Mouse (Mus musculus) hindbrain, postnatal 0 days (tissue): Measurements from ENCODE around the gene Gm26602. TPM values are rescaled to one million over a fixed set of nuclear protein-coding genes. Genes with fewer than 3 reads are reported as not detected.
A peak's percentile ranks its signal among the peaks of the same experiment; 100 is the strongest.
"Not testable (repeated sequence)": the region's sequence is repeated elsewhere in the genome, so short reads cannot be mapped to it uniquely, and the experiment has no call there.

Experiments used
- ATAC-seq: fragments of 200-750 bp; cut with Nextera tagmentation; 2 replicates; pipeline ENCODE4 v1.8.0; 2017; ENCODE audit warnings: mild to moderate bottlenecking, moderate TSS enrichment, moderate library complexity
- DNase-seq: peaks from one replicate; pipeline ENCODE4 v3.0.0-alpha.2; 2015; ENCODE audit warnings: low spot score
- H3K27ac ChIP-seq: fragments of 300-500 bp; sonication (generic); 2 replicates; pipeline ENCODE4 v1.5.1; 2014; ENCODE audit warnings: mild to moderate bottlenecking
- H3K27me3 ChIP-seq: fragments of 300-500 bp; sonication (generic); 2 replicates; pipeline ENCODE4 v1.6.1; 2014; ENCODE audit warnings: low read length, mixed read lengths; ENCODE audit not compliant: insufficient read depth
- H3K36me3 ChIP-seq: fragments of 300-500 bp; sonication (generic); 2 replicates; pipeline ENCODE4 v1.6.1; 2014; ENCODE audit warnings: low read length, mixed read lengths; ENCODE audit not compliant: insufficient read depth
- H3K4me1 ChIP-seq: fragments of 300-500 bp; sonication (generic); 2 replicates; pipeline ENCODE4 v1.6.1; 2014; ENCODE audit warnings: antibody characterized with exemption, low read length, mixed read lengths; ENCODE audit not compliant: insufficient read depth
- H3K4me2 ChIP-seq: fragments of 300-500 bp; sonication (generic); 2 replicates; pipeline ENCODE4 v1.6.1; 2014; ENCODE audit warnings: low read depth, mild to moderate bottlenecking, low read length, moderate library complexity, mixed read lengths
- H3K4me3 ChIP-seq: fragments of 300-500 bp; sonication (generic); 2 replicates; pipeline ENCODE4 v1.5.1; 2014; ENCODE audit warnings: low read length
- H3K9ac ChIP-seq: fragments of 300-500 bp; sonication (generic); replicated peaks from 2 replicates; pipeline ENCODE4 v1.6.1; 2014; ENCODE audit warnings: mild to moderate bottlenecking, low read length, moderate library complexity, mixed read lengths
- H3K9me3 ChIP-seq: fragments of 300-500 bp; sonication (generic); 2 replicates; pipeline ENCODE4 v1.6.1; 2016; ENCODE audit warnings: low read length, mixed read lengths
- CTCF ChIP-seq: IDR thresholded peaks from 2 replicates; pipeline ENCODE4 v1.5.1; 2016; ENCODE audit warnings: antibody characterized with exemption, control low read depth, low read depth
- WGBS: fragments of 180-500 bp; shearing (Covaris S2); extraction: QIAGEN DNeasy Blood & Tissue Kit; methylation state at CpG from one replicate; pipeline ENCODE4 v1.1.7; 2014; 5-methylcytosine and 5-hydroxymethylcytosine counted together
- polyA plus RNA-seq: library from polyadenylated mRNA; unstranded; fragments of >200 nt; fragmentation: Nextera tagmentation; extraction: Ambion mirVana; gene quantifications from 2 replicates; pipeline ENCODE4 v1.2.1, GENCODE M21; 2015
- total RNA-seq: library from RNA; depleted of rRNA; stranded (reverse); fragments of >200 nt; gene quantifications from 2 replicates; pipeline ENCODE4 v1.2.3, GENCODE M21; 2014

The Gm26602 gene
- total and polyA plus RNA-seq, 2 experiments from 2014 or later: 17.2 TPM; not detected in 1

GRCm38 (mm10) chr10:79892451-79893118 is 18.1 kb upstream of the Gm26602 start:
- H3K27ac ChIP-seq, H3K4me3 ChIP-seq, H3K9ac ChIP-seq, H3K4me2 ChIP-seq, H3K4me1 ChIP-seq, H3K27me3 ChIP-seq, H3K9me3 ChIP-seq: not testable (repeated sequence)
- 44% methylated on average over 22 of the region's 22 CpGs for WGBS
- peaks cover 19% of the 10 kb centered on the region; the same call in 1 of the 2 replicates for H3K36me3 ChIP-seq
- peak; percentile 83 for TF ChIP-seq CTCF
- DNase-seq (peak; percentile 84), ATAC-seq (peak; percentile 67)

- no peak overlapping the region for H3K4me3 ChIP-seq
- no peaks in the 10 kb centered on the region for H3K4me1 ChIP-seq
- peaks cover 19% of the 10 kb centered on the region; the same call in 1 of the 2 replicates for H3K36me3 ChIP-seq
- no peak overlapping the region for H3K9ac ChIP-seq
- H3K27me3 ChIP-seq: no peaks in the 10 kb centered on the region
- TF ChIP-seq CTCF: no peak
- DNase-seq (peak; percentile 6), ATAC-seq (no peak)
- H3K9me3 ChIP-seq: no peaks in the 10 kb centered on the region
- no peak overlapping the region for H3K27ac ChIP-seq
- WGBS: 72% methylated on average over 15 of the region's 16 CpGs
- no peak overlapping the region for H3K4me2 ChIP-seq
Observed at GRCm38 (mm10) chr10:79896306-79896705, 14.3 kb upstream of the Gm26602 start.

GRCm38 (mm10) chr10:79896814-79897213 is 13.8 kb upstream of the Gm26602 start:
- no peak overlapping the region for H3K27ac ChIP-seq
- no peak for TF ChIP-seq CTCF
- no peak overlapping the region for H3K9ac ChIP-seq
- 82% methylated on average over 13 of the region's 13 CpGs for WGBS
- ATAC-seq (no peak), DNase-seq (no peak)
- H3K4me3 ChIP-seq: no peak overlapping the region
- no peaks in the 10 kb centered on the region for H3K27me3 ChIP-seq
- H3K4me2 ChIP-seq: no peak overlapping the region
- peaks cover 19% of the 10 kb centered on the region; the same call in 1 of the 2 replicates for H3K36me3 ChIP-seq
- no peaks in the 10 kb centered on the region for H3K4me1 ChIP-seq
- no peaks in the 10 kb centered on the region for H3K9me3 ChIP-seq

GRCm38 (mm10) chr10:79897316-79898245 is 13.1 kb upstream of the Gm26602 start:
- ATAC-seq (no peak), DNase-seq (no peak)
- no peaks in the 10 kb centered on the region for H3K4me1 ChIP-seq
- H3K36me3 ChIP-seq: peaks cover 20% of the 10 kb centered on the region; the same call in 1 of the 2 replicates
- no peak overlapping the region for H3K9ac ChIP-seq
- 61% methylated on average over 20 of the region's 20 CpGs for WGBS
- no peak for TF ChIP-seq CTCF
- no peak overlapping the region for H3K4me2 ChIP-seq
- no peak overlapping the region for H3K27ac ChIP-seq
- H3K27me3 ChIP-seq: no peaks in the 10 kb centered on the region
- no peak overlapping the region for H3K4me3 ChIP-seq
- no peaks in the 10 kb centered on the region for H3K9me3 ChIP-seq

DNA sequence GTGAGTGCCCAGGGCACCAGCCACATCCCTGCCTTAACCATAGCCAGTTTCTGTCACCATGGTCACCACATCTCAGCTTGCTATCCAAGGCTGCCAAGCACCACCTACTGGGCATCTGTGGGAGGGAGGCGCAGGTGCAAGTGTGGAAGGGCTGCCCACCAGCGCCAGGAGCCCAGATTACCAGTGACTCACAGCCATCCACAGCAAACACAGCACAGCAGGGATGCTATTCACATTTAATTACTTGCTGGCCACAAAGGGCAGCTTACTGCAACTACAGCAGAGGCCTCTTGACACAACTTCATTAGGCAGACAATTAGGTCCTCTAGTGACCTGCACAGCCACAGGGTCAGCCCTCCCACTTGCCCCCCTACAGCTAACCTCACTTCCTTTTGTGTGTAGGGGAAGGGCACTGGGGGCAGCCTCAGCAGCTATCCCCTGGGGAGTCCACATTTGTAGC is 9.7 kb upstream of the Gm26602 start:
- Histone ChIP-seq H3K9me3 (no peaks in the 10 kb centered on the region), H3K27ac (no peak overlapping the region), H3K4me2 (no peak overlapping the region), H3K4me3 (no peak overlapping the region), H3K36me3 (peaks cover 25% of the 10 kb centered on the region; the same call in 1 of the 2 replicates), H3K9ac (no peak overlapping the region), H3K4me1 (no peaks in the 10 kb centered on the region), H3K27me3 (no peaks in the 10 kb centered on the region)
- WGBS: 10% methylated on average over 2 of the region's 2 CpGs
- DNase-seq: peak; percentile 78
- TF ChIP-seq CTCF: peak; percentile 70
- peak; percentile 77 for ATAC-seq

- H3K9me3 ChIP-seq: no peaks in the 10 kb centered on the region
- DNase-seq: no peak
- H3K36me3 ChIP-seq: peaks cover 21% of the 10 kb centered on the region; the same call in 1 of the 2 replicates
- no peaks in the 10 kb centered on the region for H3K4me1 ChIP-seq
- no peak overlapping the region for H3K27ac ChIP-seq
- ATAC-seq: no peak
- 93% methylated on average over 9 of the region's 9 CpGs for WGBS
- no peak overlapping the region for H3K4me3 ChIP-seq
- TF ChIP-seq CTCF: no peak
- no peak overlapping the region for H3K9ac ChIP-seq
- no peaks in the 10 kb centered on the region for H3K27me3 ChIP-seq
- no peak overlapping the region for H3K4me2 ChIP-seq
Observed at GRCm38 (mm10) chr10:79906712-79907111, 3.9 kb upstream of the Gm26602 start.
